Mouse (Mus musculus) granulocyte monocyte progenitor cell, adult 5-6 weeks (primary cell): ENCODE data around the gene Qpctl. TPM values are rescaled to one million over a fixed set of nuclear protein-coding genes. Genes with fewer than 3 reads are reported as not detected.

ENCODE experiments used
- ATAC-seq: replicated peaks from 2 replicates; pipeline ENCODE4 v1.8.0; 2016; ENCODE audit warnings: mild to moderate bottlenecking, moderate TSS enrichment, inconsistent platforms; ENCODE audit not compliant: poor library complexity, severe bottlenecking
- total RNA-seq, 2 experiments: library from RNA; stranded (forward) in 1 of 2; stranded (reverse) in 1 of 2; fragments of 200-712, 200-1000 nt in 1 of 2; fragments of >200 nt in 1 of 2; fragmentation: Nextera tagmentation in 1 of 2; gene quantifications; 2 replicates each; pipeline ENCODE4 v1.2.3; 2014 to 2017

Gene Qpctl
- total RNA-seq, 2 experiments from 2014 or later = 4.2 to 5.0 TPM

- ATAC-seq = no peak
Observed at GRCm38 (mm10) chr7:19127744-19128143, 21.3 kb downstream of the Qpctl start.

GRCm38 (mm10) chr7:19124713-19125112 is 24.4 kb downstream of the Qpctl start:
- no peak for ATAC-seq

- ATAC-seq = no peak
Observed at GRCm38 (mm10) chr7:19121686-19122085, 27.4 kb downstream of the Qpctl start.

- ATAC-seq = peak; percentile 99
Observed at GRCm38 (mm10) chr7:19119631-19120429, 29.3 kb downstream of the Qpctl start, which contains the start of gene Fbxo46. Gene Fbxo46 (plus strand): TSS chr7:19119859.

- no peak for ATAC-seq
Observed at GRCm38 (mm10) chr7:19119083-19119482, 30.0 kb downstream of the Qpctl start.

GRCm38 (mm10) chr7:19118028-19118771 is 30.9 kb downstream of the Qpctl start, which contains the start of gene Gm4969:
Gene Gm4969 (minus strand): TSS chr7:19118368.
- ATAC-seq = peak; percentile 21

- ATAC-seq = no peak; the same call in 1 of the 2 replicates
Observed at GRCm38 (mm10) chr7:19109565-19109964, 39.5 kb downstream of the Qpctl start.

- no peak for ATAC-seq
Observed at GRCm38 (mm10) chr7:19107436-19107835, 41.7 kb downstream of the Qpctl start.

- no peak for ATAC-seq
Observed at GRCm38 (mm10) chr7:19104486-19104885, 44.6 kb downstream of the Qpctl start.

- peak; percentile 40; the same call in 1 of the 2 replicates for ATAC-seq
Observed at GRCm38 (mm10) chr7:19103741-19104140, 45.4 kb downstream of the Qpctl start.

- ATAC-seq = no peak
Observed at GRCm38 (mm10) chr7:19100290-19100689, 48.8 kb downstream of the Qpctl start.

- ATAC-seq = no peak
Observed at GRCm38 (mm10) chr7:19098811-19099210, 50.3 kb downstream of the Qpctl start.

GRCm38 (mm10) chr7:19097863-19098262 is 51.2 kb downstream of the Qpctl start:
- ATAC-seq = no peak

- no peak for ATAC-seq
Observed at GRCm38 (mm10) chr7:19097217-19097616, 51.9 kb downstream of the Qpctl start.

- no peak for ATAC-seq
Observed at GRCm38 (mm10) chr7:19096421-19096976, 52.6 kb downstream of the Qpctl start.

- peak; percentile 28; the same call in 1 of the 2 replicates for ATAC-seq
Observed at GRCm38 (mm10) chr7:19095751-19096110, 53.4 kb downstream of the Qpctl start.

GRCm38 (mm10) chr7:19094826-19095750 is 54.0 kb downstream of the Qpctl start:
- peak; percentile 8 for ATAC-seq

GRCm38 (mm10) chr7:19094471-19094825 is 54.6 kb downstream of the Qpctl start, which contains the start of gene Six5:
Gene Six5 (plus strand): TSS chr7:19094594.
- peak; percentile 17; the same call in 1 of the 2 replicates for ATAC-seq

- ATAC-seq = peak; percentile 67
Observed at GRCm38 (mm10) chr7:19093537-19094385, 55.3 kb downstream of the Qpctl start.
